Comparison of ENCODE assay signal across 8 mouse cellular contexts in genomic region chr12:108892989-108893714, GRCm38 (mm10). TPM values are rescaled to one million over a fixed set of nuclear protein-coding genes. Genes with fewer than 3 reads are reported as not detected.
DNase-seq lines count a peak whose midpoint lies in the region; ATAC-seq and TF ChIP-seq lines count a peak whose summit lies in the region.

TSS of gene Wdr25 (plus strand) at chr12:108893631.

- peaks cover 35% of the 10 kb centered on the region for H3K79me2 ChIP-seq in CH12.LX (replicated peaks; ENCODE audit: control insufficient read depth, extremely low read depth, insufficient read depth, poor library complexity, severe bottlenecking)

- TF ChIP-seq EP300 in CH12.LX (IDR thresholded peaks at IDR 0.05; ENCODE audit: low read length), result no peak

- peaks cover 30 to 54% of the 10 kb centered on the region in 2 experiments for H3K36me3 ChIP-seq in CH12.LX (replicated peaks in 1 of 2; ENCODE audit: control insufficient read depth in 1 of 2, insufficient read depth in 1 of 2, low read length in 1 of 2)
- H3K36me3 ChIP-seq in forebrain, embryonic 11.5 days (ENCODE audit: control insufficient read depth, insufficient read depth, low read length), result no peaks in the 10 kb centered on the region; the same call in 1 of the 2 replicates
- peaks cover under 1% of the 10 kb centered on the region; the same call in 1 of the 2 replicates for H3K36me3 ChIP-seq in hindbrain, postnatal 0 days (ENCODE audit: insufficient read depth, low read length)
- H3K36me3 ChIP-seq in lung, embryonic 15.5 days, result no peaks in the 10 kb centered on the region
- no peaks in the 10 kb centered on the region; the same call in 1 of the 2 replicates for H3K36me3 ChIP-seq in splenic B cell, adult 2 months (ENCODE audit: control insufficient read depth, insufficient read depth, low read length, poor library complexity, severe bottlenecking)

- no peak for ATAC-seq in forebrain, embryonic 11.5 days (replicated peaks; ENCODE audit: low FRiP score)
- ATAC-seq in hindbrain, postnatal 0 days, result no peak
- ATAC-seq in lung, embryonic 15.5 days (ENCODE audit: borderline replicate concordance, extremely low read depth, low FRiP score, low TSS enrichment), result no peak

- H3K4me1 ChIP-seq in CH12.LX (ENCODE audit: control insufficient read depth in 1 of 2, insufficient read depth in 2 of 2), result peaks cover 3 to 26% of the 10 kb centered on the region in 2 experiments; a peak in 3 of 4 replicates
- H3K4me1 ChIP-seq in forebrain, embryonic 11.5 days (replicated peaks; ENCODE audit: control insufficient read depth, insufficient read depth, low read length), result peaks cover 10% of the 10 kb centered on the region
- peaks cover 13% of the 10 kb centered on the region for H3K4me1 ChIP-seq in hindbrain, postnatal 0 days (ENCODE audit: insufficient read depth, low read length)
- H3K4me1 ChIP-seq in lung, embryonic 15.5 days, result peaks cover 18% of the 10 kb centered on the region

- H3K9me3 ChIP-seq in CH12.LX (replicated peaks; ENCODE audit: low read length), result no peaks in the 10 kb centered on the region
- no peaks in the 10 kb centered on the region for H3K9me3 ChIP-seq in forebrain, embryonic 11.5 days (ENCODE audit: control insufficient read depth, low read length)
- H3K9me3 ChIP-seq in hindbrain, postnatal 0 days (ENCODE audit: low read length), result no peaks in the 10 kb centered on the region
- no peaks in the 10 kb centered on the region for H3K9me3 ChIP-seq in lung, embryonic 15.5 days

- no peak for TF ChIP-seq CTCF in CH12.LX (conservative IDR thresholded peaks at IDR 0.05 in 1 of 2, IDR thresholded peaks at IDR 0.05 in 1 of 2; ENCODE audit: low read depth in 2 of 2, low read length in 2 of 2)
- no peak for TF ChIP-seq CTCF in hindbrain, postnatal 0 days (IDR thresholded peaks at IDR 0.05; ENCODE audit: low read depth)

- H3K9ac ChIP-seq in CH12.LX (ENCODE audit: insufficient read depth, low read depth), result peak within 1 kb of the TSS; percentile 86
- peak within 1 kb of the TSS; percentile 83 for H3K9ac ChIP-seq in forebrain, embryonic 11.5 days (ENCODE audit: low read length)
- H3K9ac ChIP-seq in hindbrain, postnatal 0 days (replicated peaks; ENCODE audit: low read length), result peak within 1 kb of the TSS; percentile 83
- H3K9ac ChIP-seq in lung, embryonic 15.5 days, result peak within 1 kb of the TSS; percentile 73

- peak within 1 kb of the TSS; percentile 80 for H3K27ac ChIP-seq in CH12.LX (ENCODE audit: insufficient read depth, low read depth)
- H3K27ac ChIP-seq in forebrain, embryonic 11.5 days (ENCODE audit: low read depth, low read length), result no peak within 1 kb of the TSS
- peak within 1 kb of the TSS; percentile 54; the same call in 1 of the 2 replicates for H3K27ac ChIP-seq in hindbrain, postnatal 0 days
- H3K27ac ChIP-seq in lung, embryonic 15.5 days, result no peak within 1 kb of the TSS; the same call in 1 of the 2 replicates

- peak within 1 kb of the TSS; percentile 92 to 99 (median 93) for H3K4me3 ChIP-seq in CH12.LX (replicated peaks in 1 of 3; ENCODE audit: low read depth in 2 of 3, low read length in 2 of 3, poor library complexity in 1 of 3)
- H3K4me3 ChIP-seq in forebrain, embryonic 11.5 days (ENCODE audit: low read depth, low read length), result peak within 1 kb of the TSS; percentile 91
- H3K4me3 ChIP-seq in hindbrain, postnatal 0 days (ENCODE audit: low read length), result peak within 1 kb of the TSS; percentile 93
- peak within 1 kb of the TSS; percentile 95 for H3K4me3 ChIP-seq in lung, embryonic 15.5 days

- 21% methylated on average over 12 of the region's 12 CpGs for WGBS in forebrain, embryonic 11.5 days
- 20% methylated on average over 12 of the region's 12 CpGs for WGBS in hindbrain, postnatal 0 days
- WGBS in lung, embryonic 15.5 days, result 18% methylated on average over 12 of the region's 12 CpGs

- peak within 1 kb of the TSS; percentile 91 for H3K4me2 ChIP-seq in CH12.LX (ENCODE audit: insufficient read depth, low read depth, poor library complexity, severe bottlenecking)
- H3K4me2 ChIP-seq in forebrain, embryonic 11.5 days (ENCODE audit: low read depth, low read length, severe bottlenecking), result peak within 1 kb of the TSS; percentile 84
- peak within 1 kb of the TSS; percentile 89 for H3K4me2 ChIP-seq in hindbrain, postnatal 0 days (ENCODE audit: low read depth, low read length)
- peak within 1 kb of the TSS; percentile 84 for H3K4me2 ChIP-seq in lung, embryonic 15.5 days

- no peak for TF ChIP-seq RAD21 in CH12.LX (IDR thresholded peaks at IDR 0.05; ENCODE audit: low read depth, low read length)

- DNase-seq in 3T3-L1 (ENCODE audit: low read depth, low spot score) (peak; percentile 76), CH12.LX (ENCODE audit: extremely low read depth) (peak; percentile 46)
- no peak for DNase-seq in forebrain, embryonic 11.5 days (ENCODE audit: low spot score)
- DNase-seq in hindbrain, postnatal 0 days (ENCODE audit: low spot score), result no peak
- peak; percentile 50 for DNase-seq in splenic B cell, adult 2 months (ENCODE audit: low read depth, low spot score)
- no peak for DNase-seq in urinary bladder, postnatal 14 days (ENCODE audit: low spot score)
- DNase-seq in frontal cortex, postnatal 25 days (ENCODE audit: low spot score in 2 of 2), result no peak

- dilution Hi-C loops in CH12.LX (cut with MboI; ENCODE audit: extremely low pct_ligation_motif_present, extremely low pct_unique_long_range_greater_than_20kb, low sequenced_read_pairs), result no loop called here

- in situ Hi-C loops in CH12.LX (cut with MboI; ENCODE audit: low pct_ligation_motif_present, low pct_unique_long_range_greater_than_20kb, low sequenced_read_pairs), result loop anchor here (10.0 kb wide), 2 partner anchors 128 to 1482 kb away; no protein-coding TSS in a partner anchor

- no peak for TF ChIP-seq POLR2A in CH12.LX (IDR thresholded peaks at IDR 0.05; ENCODE audit: low read depth, low read length)

- no peaks in the 10 kb centered on the region for H3K27me3 ChIP-seq in CH12.LX (replicated peaks)
- H3K27me3 ChIP-seq in forebrain, embryonic 11.5 days (ENCODE audit: control insufficient read depth, insufficient read depth, low read length), result no peaks in the 10 kb centered on the region
- no peaks in the 10 kb centered on the region for H3K27me3 ChIP-seq in hindbrain, postnatal 0 days (ENCODE audit: insufficient read depth, low read length)
- no peaks in the 10 kb centered on the region for H3K27me3 ChIP-seq in lung, embryonic 15.5 days
- no peaks in the 10 kb centered on the region for H3K27me3 ChIP-seq in splenic B cell, adult 2 months (ENCODE audit: control insufficient read depth, insufficient read depth, low read length, poor library complexity, severe bottlenecking)

TF ChIP-seq in CH12.LX, 34 proteins besides CTCF, POLR2A, EP300 and RAD21:
- TF ChIP-seq USF2 (conservative IDR thresholded peaks at IDR 0.05; ENCODE audit: low read depth, low read length), result no peak
- TF ChIP-seq JUND (conservative IDR thresholded peaks at IDR 0.05; ENCODE audit: low read depth, low read length), result no peak
- TF ChIP-seq ZNF384 (IDR thresholded peaks at IDR 0.05; ENCODE audit: low read depth, low read length), result peak; percentile 47; the same call in 1 of the 2 replicates

RNA-seq across cellular contexts. Expression of gene Wdr25, which starts in this region (rescaled TPM):
- total RNA-seq in CH12.LX (2012; rRNA removed) (8.7 and 12.4 TPM in 2 replicates), CH12.LX (2014; rRNA removed) (8.3 and 11.0 TPM in 2 replicates)
- 10.8 and 17.8 TPM in 2 replicates for polyA plus RNA-seq in CH12.LX (2012; ENCODE audit: insufficient read length, low read depth)
- 5.7 and 7.2 TPM in 2 replicates for polyA plus RNA-seq in forebrain, embryonic 11.5 days (2014; fragmentation: Nextera tagmentation; extraction: Ambion mirVana)
- 5.8 and 7.4 TPM in 2 replicates for total RNA-seq in hindbrain, postnatal 0 days (2014; rRNA removed)
- polyA plus RNA-seq in hindbrain, postnatal 0 days (2015; fragmentation: Nextera tagmentation; extraction: Ambion mirVana), result 4.7 and 5.4 TPM in 2 replicates
- 9.8 and 9.9 TPM in 2 replicates for polyA plus RNA-seq in lung, embryonic 15.5 days (2015; fragmentation: Nextera tagmentation; extraction: Ambion mirVana)

Comparison
In these comparisons a context has a peak if more than half of its experiments do, and no peak if none do; other contexts are left out.
1. DNase-seq: peak in 3T3-L1 (single experiment), CH12.LX (single experiment) and splenic B cell, adult 2 months (single experiment); none in forebrain, embryonic 11.5 days (single experiment), hindbrain, postnatal 0 days (single experiment), urinary bladder, postnatal 14 days (single experiment) and frontal cortex, postnatal 25 days (0 of 2).
2. H3K27ac ChIP-seq: peak in CH12.LX (single experiment) and hindbrain, postnatal 0 days (single experiment); none in forebrain, embryonic 11.5 days (single experiment) and lung, embryonic 15.5 days (single experiment).
3. Peak in every context shown above with its lines, with median percentiles within 50 percentile points of each other: H3K4me2 ChIP-seq, H3K4me3 ChIP-seq and H3K9ac ChIP-seq.